Mouse (Mus musculus) heart, adult 10 weeks (tissue): ENCODE measurements around the gene Cd69. TPM values are rescaled to one million over a fixed set of nuclear protein-coding genes. Genes with fewer than 3 reads are reported as not detected.

Experiments used
- polyA plus RNA-seq: library from polyadenylated mRNA; stranded (reverse); fragments of 350-450 nt; fragmentation: Illumina TruSeq; extraction: RNeasy Lipid Tissue Mini Kit (QIAGEN cat#74804); gene quantifications from one replicate; pipeline ENCODE4 v1.2.3, GENCODE M21; 2014; ENCODE audit warnings: low read depth, low replicate concordance

The Cd69 gene
- not detected for polyA plus RNA-seq

DNA sequence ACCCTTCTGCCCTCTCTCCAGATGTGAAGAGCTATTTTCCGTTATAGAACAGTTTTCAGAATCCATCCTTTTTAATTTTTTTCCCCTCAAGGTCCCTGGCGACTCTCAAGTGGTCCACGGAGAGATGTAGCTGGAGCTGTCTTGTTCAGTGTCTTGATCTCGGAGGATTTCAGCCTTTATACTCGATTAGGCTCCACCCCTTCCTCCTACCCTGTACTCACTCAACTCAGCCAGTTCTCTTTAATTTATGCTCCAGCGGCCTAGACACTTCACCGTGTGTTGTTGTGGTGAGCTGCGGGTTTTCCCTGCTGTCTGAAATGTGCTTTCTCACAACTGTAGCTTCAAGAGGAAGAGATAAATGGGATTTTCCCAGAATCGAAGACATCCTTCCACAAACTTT is at the start of gene Cd69:
Cd69 (minus strand) TSS at position 217 of the 400 bp plus-strand sequence.

Other genes with a start within 250 kb of the Cd69 start
- gene Klrb1f, start 229.5 kb downstream of the Cd69 start, polyA plus RNA-seq, result not detected
- gene Clec2e, start 174.5 kb downstream of the Cd69 start, polyA plus RNA-seq, result 0.29 TPM
- gene Clec2d, start 94.8 kb downstream of the Cd69 start, polyA plus RNA-seq, result 37.2 TPM
- gene 4922502D21Rik, start 56.4 kb upstream of the Cd69 start, polyA plus RNA-seq, result not detected
- gene Clec12a, start 67.3 kb upstream of the Cd69 start, polyA plus RNA-seq, result 1.8 TPM
- 2.3 TPM for gene Clec12b, start 110.4 kb upstream of the Cd69 start, polyA plus RNA-seq
- gene Clec1b, start 121.9 kb upstream of the Cd69 start, polyA plus RNA-seq, result 0.65 TPM
- gene Clec9a, start 133.4 kb upstream of the Cd69 start, polyA plus RNA-seq, result not detected
- gene Clec1a, start 176.6 kb upstream of the Cd69 start, polyA plus RNA-seq, result 8.4 TPM
- gene Olr1, start 231.7 kb upstream of the Cd69 start, polyA plus RNA-seq, result not detected
- gene Tmem52b, start 237.1 kb upstream of the Cd69 start, polyA plus RNA-seq, result not detected